Mouse (Mus musculus): Measurements from ENCODE around the gene Pax9. TPM values are rescaled to one million over a fixed set of nuclear protein-coding genes. Genes with fewer than 3 reads are reported as not detected.

Gene Pax9
- 0.98 and 16.8 TPM in 2 replicates for polyA plus RNA-seq (2012; rRNA removed)

GRCm38 (mm10) chr12:56691427-56692079, at the start of gene Pax9:
Pax9 (plus strand) TSS chr12:56691767.
- peaks cover 5% of the 10 kb centered on the region for H3K4me1 ChIP-seq (ENCODE audit: control insufficient read depth, insufficient read depth, low read length)
- DNase-seq, result no peak
- TF ChIP-seq POLR2A (IDR thresholded peaks at IDR 0.05; ENCODE audit: borderline replicate concordance, extremely low read depth, low read depth, low read length) (no peak), CTCF (IDR thresholded peaks at IDR 0.05; ENCODE audit: insufficient read depth, low read length) (no peak)
- 2% methylated on average over 40 of the region's 40 CpGs for WGBS
- no peak within 1 kb of the TSS for H3K4me3 ChIP-seq (replicated peaks; ENCODE audit: extremely low read depth, low read depth, low read length)

- H3K4me3 ChIP-seq (replicated peaks; ENCODE audit: extremely low read depth, low read depth, low read length), result no peak overlapping the region
- no peak for DNase-seq
- no peaks in the 10 kb centered on the region for H3K4me1 ChIP-seq (ENCODE audit: control insufficient read depth, insufficient read depth, low read length)
- WGBS, result 78% methylated on average over 9 of the region's 9 CpGs
- TF ChIP-seq POLR2A (IDR thresholded peaks at IDR 0.05; ENCODE audit: borderline replicate concordance, extremely low read depth, low read depth, low read length) (no peak), CTCF (IDR thresholded peaks at IDR 0.05; ENCODE audit: insufficient read depth, low read length) (no peak)
These were observed 22.0 kb upstream of the Pax9 start for GRCm38 (mm10) chr12:56669451-56670122.

GRCm38 (mm10) chr12:56670795-56671194, 20.8 kb upstream of the Pax9 start:
- 93% methylated on average over 9 of the region's 9 CpGs for WGBS
- no peak for DNase-seq

GRCm38 (mm10) chr12:56674726-56675125, 16.8 kb upstream of the Pax9 start:
- 24% methylated on average over 3 of the region's 3 CpGs for WGBS
- DNase-seq, result no peak

More at GRCm38 (mm10) chr12:56670795-56671194, 20.8 kb upstream of the Pax9 start:
- Histone ChIP-seq H3K4me3 (replicated peaks; ENCODE audit: extremely low read depth, low read depth, low read length) (no peak overlapping the region), H3K4me1 (ENCODE audit: control insufficient read depth, insufficient read depth, low read length) (no peaks in the 10 kb centered on the region)
- TF ChIP-seq CTCF (IDR thresholded peaks at IDR 0.05; ENCODE audit: insufficient read depth, low read length), result no peak

GRCm38 (mm10) chr12:56677620-56678019, 13.9 kb upstream of the Pax9 start:
- Histone ChIP-seq H3K4me1 (ENCODE audit: control insufficient read depth, insufficient read depth, low read length) (no peaks in the 10 kb centered on the region), H3K4me3 (replicated peaks; ENCODE audit: extremely low read depth, low read depth, low read length) (no peak overlapping the region)
- TF ChIP-seq POLR2A (IDR thresholded peaks at IDR 0.05; ENCODE audit: borderline replicate concordance, extremely low read depth, low read depth, low read length) (no peak), CTCF (IDR thresholded peaks at IDR 0.05; ENCODE audit: insufficient read depth, low read length) (no peak)
- WGBS, result 49% methylated on average over 7 of the region's 7 CpGs
- DNase-seq, result no peak

More at GRCm38 (mm10) chr12:56674726-56675125, 16.8 kb upstream of the Pax9 start:
- no peak for TF ChIP-seq POLR2A (IDR thresholded peaks at IDR 0.05; ENCODE audit: borderline replicate concordance, extremely low read depth, low read depth, low read length)
- TF ChIP-seq CTCF (IDR thresholded peaks at IDR 0.05; ENCODE audit: insufficient read depth, low read length), result peak; percentile 43; the same call in 1 of the 2 replicates
- no peaks in the 10 kb centered on the region for H3K4me1 ChIP-seq (ENCODE audit: control insufficient read depth, insufficient read depth, low read length)
- no peak overlapping the region for H3K4me3 ChIP-seq (replicated peaks; ENCODE audit: extremely low read depth, low read depth, low read length)

- no peak for DNase-seq
- TF ChIP-seq POLR2A (IDR thresholded peaks at IDR 0.05; ENCODE audit: borderline replicate concordance, extremely low read depth, low read depth, low read length) (no peak), CTCF (IDR thresholded peaks at IDR 0.05; ENCODE audit: insufficient read depth, low read length) (peak; percentile 34; the same call in 1 of the 2 replicates)
- Histone ChIP-seq H3K4me1 (ENCODE audit: control insufficient read depth, insufficient read depth, low read length) (no peaks in the 10 kb centered on the region), H3K4me3 (replicated peaks; ENCODE audit: extremely low read depth, low read depth, low read length) (no peak overlapping the region)
- WGBS, result 3% methylated on average over 38 of the region's 38 CpGs
These were observed 10.3 kb upstream of the Pax9 start for GRCm38 (mm10) chr12:56681096-56681811.

- 16% methylated on average over 15 of the region's 15 CpGs for whole genome bisulfite sequencing
- TF ChIP-seq POLR2A (IDR thresholded peaks at IDR 0.05; ENCODE audit: borderline replicate concordance, extremely low read depth, low read depth, low read length), result no peak
- TF ChIP-seq CTCF (IDR thresholded peaks at IDR 0.05; ENCODE audit: insufficient read depth, low read length), result no peak
These were observed 3.7 kb upstream of the Pax9 start for GRCm38 (mm10) chr12:56687640-56688481.

GRCm38 (mm10) chr12:56688482-56688840, 3.1 kb upstream of the Pax9 start:
- 14% methylated on average over 10 of the region's 10 CpGs for WGBS
- DNase-seq, result no peak
- H3K4me3 ChIP-seq (replicated peaks; ENCODE audit: extremely low read depth, low read depth, low read length), result no peak overlapping the region
- H3K4me1 ChIP-seq (ENCODE audit: control insufficient read depth, insufficient read depth, low read length), result no peaks in the 10 kb centered on the region
- no peak for TF ChIP-seq POLR2A (IDR thresholded peaks at IDR 0.05; ENCODE audit: borderline replicate concordance, extremely low read depth, low read depth, low read length)
- TF ChIP-seq CTCF (IDR thresholded peaks at IDR 0.05; ENCODE audit: insufficient read depth, low read length), result no peak

More at GRCm38 (mm10) chr12:56687640-56688481, 3.7 kb upstream of the Pax9 start:
- DNase-seq, result no peak
- no peaks in the 10 kb centered on the region for H3K4me1 ChIP-seq (ENCODE audit: control insufficient read depth, insufficient read depth, low read length)
- H3K4me3 ChIP-seq (replicated peaks; ENCODE audit: extremely low read depth, low read depth, low read length), result no peak overlapping the region

- Histone ChIP-seq H3K4me3 (replicated peaks; ENCODE audit: extremely low read depth, low read depth, low read length) (no peak overlapping the region), H3K4me1 (ENCODE audit: control insufficient read depth, insufficient read depth, low read length) (no peaks in the 10 kb centered on the region)
- WGBS, result 7% methylated on average over 8 of the region's 8 CpGs
- TF ChIP-seq POLR2A (IDR thresholded peaks at IDR 0.05; ENCODE audit: borderline replicate concordance, extremely low read depth, low read depth, low read length) (no peak), CTCF (IDR thresholded peaks at IDR 0.05; ENCODE audit: insufficient read depth, low read length) (no peak)
- no peak for DNase-seq
These were observed 2.6 kb upstream of the Pax9 start for GRCm38 (mm10) chr12:56688920-56689319.

Data from lung, adult 2 months (tissue).